Mouse (Mus musculus): ENCODE data around the gene Tldc2.

Tldc2 gene

GRCm38 (mm10) chr2:157078793-157079700, 7.8 kb upstream of the Tldc2 start, which contains the start of gene Soga1:
Gene Soga1, minus strand, starts transcription at chr2:157079254.
- under 1% methylated on average over 130 of the region's 136 CpGs for WGBS

- 14% methylated on average over 16 of the region's 16 CpGs for WGBS
Measured at GRCm38 (mm10) chr2:157079701-157080180, 7.1 kb upstream of the Tldc2 start.

GRCm38 (mm10) chr2:157081331-157081730, 5.5 kb upstream of the Tldc2 start:
- 91% methylated on average over 8 of the region's 8 CpGs for WGBS

GRCm38 (mm10) chr2:157081960-157082359, 4.9 kb upstream of the Tldc2 start:
- WGBS, result 56% methylated on average over 7 of the region's 7 CpGs

- 87% methylated on average over 7 of the region's 7 CpGs for WGBS
Measured at GRCm38 (mm10) chr2:157084831-157085585, 1.8 kb upstream of the Tldc2 start.

GRCm38 (mm10) chr2:157087536-157088317, 872 bp downstream of the Tldc2 start:
- 63% methylated on average over 14 of the region's 14 CpGs for WGBS

GRCm38 (mm10) chr2:157092024-157092423, 5.2 kb downstream of the Tldc2 start:
- WGBS, result 42% methylated on average over 8 of the region's 8 CpGs

GRCm38 (mm10) chr2:157095005-157095755, 8.3 kb downstream of the Tldc2 start:
- WGBS, result 62% methylated on average over 9 of the region's 9 CpGs

GRCm38 (mm10) chr2:157099532-157100318, 12.9 kb downstream of the Tldc2 start:
- 88% methylated on average over 12 of the region's 12 CpGs for WGBS

GRCm38 (mm10) chr2:157100319-157100605, 13.4 kb downstream of the Tldc2 start:
- 87% methylated on average over 12 of the region's 12 CpGs for WGBS

- 65% methylated on average over 9 of the region's 9 CpGs for WGBS
Measured at GRCm38 (mm10) chr2:157101650-157102049, 14.8 kb downstream of the Tldc2 start.

GRCm38 (mm10) chr2:157102256-157102655, 15.4 kb downstream of the Tldc2 start:
- 77% methylated on average over 2 of the region's 2 CpGs for WGBS

GRCm38 (mm10) chr2:157104454-157104853, 17.6 kb downstream of the Tldc2 start:
- WGBS, result 89% methylated on average over 8 of the region's 8 CpGs

GRCm38 (mm10) chr2:157108236-157108635, 21.4 kb downstream of the Tldc2 start:
- WGBS, result 88% methylated on average over 4 of the region's 4 CpGs

GRCm38 (mm10) chr2:157116964-157117363, 30.1 kb downstream of the Tldc2 start:
- 21% methylated on average over 3 of the region's 3 CpGs for WGBS

GRCm38 (mm10) chr2:157118556-157118955, 31.7 kb downstream of the Tldc2 start:
- 87% methylated on average over 4 of the region's 4 CpGs for WGBS

- 66% methylated on average over 3 of the region's 3 CpGs for WGBS
Measured at GRCm38 (mm10) chr2:157119075-157119474, 32.2 kb downstream of the Tldc2 start.

GRCm38 (mm10) chr2:157121766-157122165, 34.9 kb downstream of the Tldc2 start:
- WGBS, result 94% methylated on average over 8 of the region's 8 CpGs

GRCm38 (mm10) chr2:157125246-157125645, 38.4 kb downstream of the Tldc2 start:
- 86% methylated on average over 3 of the region's 3 CpGs for WGBS

GRCm38 (mm10) chr2:157127370-157127769, 40.5 kb downstream of the Tldc2 start:
- WGBS, result 75% methylated on average over 3 of the region's 3 CpGs
